Mouse (Mus musculus) E14TG2a.4 (cell line): ENCODE measurements around the gene Nup98.

Source experiments
- CTCF ChIP-seq: conservative IDR thresholded peaks from 2 replicates; pipeline ENCODE4 v1.5.1; 2014; ENCODE audit warnings: low read length
- NANOG ChIP-seq: IDR thresholded peaks from 2 replicates; pipeline ENCODE4 v1.6.1; 2014; ENCODE audit warnings: borderline replicate concordance, low read length, mixed read lengths

DNA sequence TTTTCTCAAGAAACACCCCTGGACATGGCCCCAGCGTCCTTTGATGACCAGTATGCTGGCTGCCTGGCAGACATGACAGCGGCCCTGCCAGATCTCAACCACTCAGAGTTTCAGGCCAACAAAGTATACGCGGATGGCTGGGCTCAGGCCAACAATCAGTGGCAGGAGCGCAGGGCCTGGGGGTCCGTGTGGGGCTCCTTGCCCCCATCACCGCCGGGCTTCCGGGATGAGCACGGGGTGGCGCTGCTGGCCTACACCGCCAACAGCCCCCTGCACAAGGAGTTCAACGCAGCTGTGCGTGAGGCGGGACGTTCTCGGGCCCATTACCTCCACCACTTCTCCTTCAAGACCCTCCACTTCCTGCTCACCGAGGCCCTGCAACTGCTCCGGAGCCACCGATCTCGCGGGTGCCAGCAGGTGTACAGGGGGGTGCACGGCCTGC is 103.3 kb downstream of the Nup98 start:
- no peak for TF ChIP-seq CTCF
- no peak for TF ChIP-seq NANOG
